Mouse (Mus musculus): ENCODE results near the gene Mgmt. TPM values are rescaled to one million over a fixed set of nuclear protein-coding genes. Genes with fewer than 3 reads are reported as not detected.

Gene Mgmt
- polyA plus RNA-seq, 1 experiment from 2014 or later, result 5.4 TPM

- WGBS, result 71% methylated on average over 3 of the region's 3 CpGs
- H3K27ac ChIP-seq (ENCODE audit: low read depth), result no peak overlapping the region
Observed at GRCm38 (mm10) chr7:137066211-137066610, 171.8 kb downstream of the Mgmt start.

GRCm38 (mm10) chr7:137066997-137067396 is 172.6 kb downstream of the Mgmt start:
- H3K9me3 ChIP-seq (ENCODE audit: low read depth, low read length), result no peaks in the 10 kb centered on the region
- ATAC-seq (ENCODE audit: insufficient read depth) (no peak), DNase-seq (no peak)
- 80% methylated on average over 4 of the region's 4 CpGs for WGBS
- no peak for TF ChIP-seq CTCF (IDR thresholded peaks at IDR 0.05; ENCODE audit: low read depth)
- no peaks in the 10 kb centered on the region for H3K36me3 ChIP-seq (ENCODE audit: insufficient read depth)
- H3K4me1 ChIP-seq (ENCODE audit: insufficient read depth), result no peaks in the 10 kb centered on the region
- H3K27ac ChIP-seq (ENCODE audit: low read depth), result no peak overlapping the region
- H3K27me3 ChIP-seq (ENCODE audit: insufficient read depth, low read length), result no peaks in the 10 kb centered on the region
- H3K4me3 ChIP-seq (ENCODE audit: low read depth, low read length), result no peak overlapping the region
- H3K4me2 ChIP-seq, result no peak overlapping the region
- H3K9ac ChIP-seq, result no peak overlapping the region

More at GRCm38 (mm10) chr7:137066211-137066610, 171.8 kb downstream of the Mgmt start:
- no peak overlapping the region for H3K4me3 ChIP-seq (ENCODE audit: low read depth, low read length)
- no peaks in the 10 kb centered on the region for H3K27me3 ChIP-seq (ENCODE audit: insufficient read depth, low read length)
- H3K4me2 ChIP-seq, result no peak overlapping the region
- TF ChIP-seq CTCF (IDR thresholded peaks at IDR 0.05; ENCODE audit: low read depth), result no peak
- no peaks in the 10 kb centered on the region for H3K9me3 ChIP-seq (ENCODE audit: low read depth, low read length)
- no peaks in the 10 kb centered on the region for H3K4me1 ChIP-seq (ENCODE audit: insufficient read depth)
- DNase-seq, result no peak
- ATAC-seq (ENCODE audit: insufficient read depth), result no peak
- no peaks in the 10 kb centered on the region for H3K36me3 ChIP-seq (ENCODE audit: insufficient read depth)
- H3K9ac ChIP-seq, result no peak overlapping the region

- Histone ChIP-seq H3K27me3 (ENCODE audit: insufficient read depth, low read length) (no peaks in the 10 kb centered on the region), H3K36me3 (ENCODE audit: insufficient read depth) (no peaks in the 10 kb centered on the region), H3K4me3 (ENCODE audit: low read depth, low read length) (no peak overlapping the region), H3K27ac (ENCODE audit: low read depth) (no peak overlapping the region), H3K4me1 (ENCODE audit: insufficient read depth) (no peaks in the 10 kb centered on the region), H3K9ac (no peak overlapping the region), H3K9me3 (ENCODE audit: low read depth, low read length) (no peaks in the 10 kb centered on the region), H3K4me2 (no peak overlapping the region)
- DNase-seq (no peak), ATAC-seq (ENCODE audit: insufficient read depth) (no peak)
- 69% methylated on average over 6 of the region's 6 CpGs for WGBS
- TF ChIP-seq CTCF (IDR thresholded peaks at IDR 0.05; ENCODE audit: low read depth), result no peak
Observed at GRCm38 (mm10) chr7:137067758-137068157, 173.3 kb downstream of the Mgmt start.

GRCm38 (mm10) chr7:137068796-137069195 is 174.4 kb downstream of the Mgmt start:
- Histone ChIP-seq H3K4me1 (ENCODE audit: insufficient read depth) (no peaks in the 10 kb centered on the region), H3K4me3 (ENCODE audit: low read depth, low read length) (no peak overlapping the region), H3K4me2 (no peak overlapping the region), H3K27me3 (ENCODE audit: insufficient read depth, low read length) (no peaks in the 10 kb centered on the region), H3K27ac (ENCODE audit: low read depth) (no peak overlapping the region), H3K9ac (no peak overlapping the region), H3K9me3 (ENCODE audit: low read depth, low read length) (no peaks in the 10 kb centered on the region), H3K36me3 (ENCODE audit: insufficient read depth) (no peaks in the 10 kb centered on the region)
- 73% methylated on average over 5 of the region's 5 CpGs for WGBS
- no peak for DNase-seq
- no peak for ATAC-seq (ENCODE audit: insufficient read depth)
- no peak for TF ChIP-seq CTCF (IDR thresholded peaks at IDR 0.05; ENCODE audit: low read depth)

GRCm38 (mm10) chr7:137069768-137070167 is 175.4 kb downstream of the Mgmt start:
- WGBS, result 87% methylated on average over 6 of the region's 6 CpGs
- no peak for TF ChIP-seq CTCF (IDR thresholded peaks at IDR 0.05; ENCODE audit: low read depth)
- Histone ChIP-seq H3K36me3 (ENCODE audit: insufficient read depth) (no peaks in the 10 kb centered on the region), H3K9ac (no peak overlapping the region), H3K4me2 (no peak overlapping the region), H3K4me1 (ENCODE audit: insufficient read depth) (no peaks in the 10 kb centered on the region), H3K27me3 (ENCODE audit: insufficient read depth, low read length) (no peaks in the 10 kb centered on the region), H3K27ac (ENCODE audit: low read depth) (no peak overlapping the region), H3K4me3 (ENCODE audit: low read depth, low read length) (no peak overlapping the region), H3K9me3 (ENCODE audit: low read depth, low read length) (no peaks in the 10 kb centered on the region)
- ATAC-seq (ENCODE audit: insufficient read depth) (no peak), DNase-seq (no peak)

GRCm38 (mm10) chr7:137071346-137071745 is 176.9 kb downstream of the Mgmt start:
- WGBS, result 88% methylated on average over 6 of the region's 6 CpGs
- no peak overlapping the region for H3K4me2 ChIP-seq
- TF ChIP-seq CTCF (IDR thresholded peaks at IDR 0.05; ENCODE audit: low read depth), result no peak
- no peak for DNase-seq
- H3K4me1 ChIP-seq (ENCODE audit: insufficient read depth), result no peaks in the 10 kb centered on the region
- H3K36me3 ChIP-seq (ENCODE audit: insufficient read depth), result no peaks in the 10 kb centered on the region
- no peaks in the 10 kb centered on the region for H3K27me3 ChIP-seq (ENCODE audit: insufficient read depth, low read length)
- H3K4me3 ChIP-seq (ENCODE audit: low read depth, low read length), result no peak overlapping the region
- no peak overlapping the region for H3K27ac ChIP-seq (ENCODE audit: low read depth)
- no peaks in the 10 kb centered on the region for H3K9me3 ChIP-seq (ENCODE audit: low read depth, low read length)
- no peak for ATAC-seq (ENCODE audit: insufficient read depth)
- H3K9ac ChIP-seq, result no peak overlapping the region

- no peak overlapping the region for H3K9ac ChIP-seq
- no peak for TF ChIP-seq CTCF (IDR thresholded peaks at IDR 0.05; ENCODE audit: low read depth)
- DNase-seq (no peak), ATAC-seq (ENCODE audit: insufficient read depth) (peak; percentile 21; the same call in 1 of the 2 replicates)
- no peak overlapping the region for H3K4me2 ChIP-seq
- no peaks in the 10 kb centered on the region for H3K4me1 ChIP-seq (ENCODE audit: insufficient read depth)
- no peaks in the 10 kb centered on the region for H3K27me3 ChIP-seq (ENCODE audit: insufficient read depth, low read length)
- H3K27ac ChIP-seq (ENCODE audit: low read depth), result no peak overlapping the region
- no peaks in the 10 kb centered on the region for H3K9me3 ChIP-seq (ENCODE audit: low read depth, low read length)
- H3K36me3 ChIP-seq (ENCODE audit: insufficient read depth), result no peaks in the 10 kb centered on the region
- 59% methylated on average over 5 of the region's 5 CpGs for WGBS
- H3K4me3 ChIP-seq (ENCODE audit: low read depth, low read length), result no peak overlapping the region
Observed at GRCm38 (mm10) chr7:137073878-137074277, 179.5 kb downstream of the Mgmt start.

GRCm38 (mm10) chr7:137074324-137074723 is 179.9 kb downstream of the Mgmt start:
- no peaks in the 10 kb centered on the region for H3K9me3 ChIP-seq (ENCODE audit: low read depth, low read length)
- no peak overlapping the region for H3K9ac ChIP-seq
- H3K27ac ChIP-seq (ENCODE audit: low read depth), result no peak overlapping the region
- WGBS, result 63% methylated on average over 6 of the region's 6 CpGs
- ATAC-seq (ENCODE audit: insufficient read depth), result no peak
- no peaks in the 10 kb centered on the region for H3K27me3 ChIP-seq (ENCODE audit: insufficient read depth, low read length)
- H3K4me1 ChIP-seq (ENCODE audit: insufficient read depth), result no peaks in the 10 kb centered on the region
- no peaks in the 10 kb centered on the region for H3K36me3 ChIP-seq (ENCODE audit: insufficient read depth)
- no peak overlapping the region for H3K4me3 ChIP-seq (ENCODE audit: low read depth, low read length)
- no peak overlapping the region for H3K4me2 ChIP-seq
- TF ChIP-seq CTCF (IDR thresholded peaks at IDR 0.05; ENCODE audit: low read depth), result no peak
- peak; percentile 28 for DNase-seq
